Mouse (Mus musculus) bone marrow macrophage, adult 2 months (primary cell): ENCODE data around the gene Dock4.

Experiments
- CTCF ChIP-seq: IDR thresholded peaks from 2 replicates; pipeline ENCODE4 v1.5.1; 2012; ENCODE audit warnings: low read depth, mild to moderate bottlenecking, low read length, moderate library complexity
- POLR2A ChIP-seq: IDR thresholded peaks from 2 replicates; pipeline ENCODE4 v1.6.1; 2012; ENCODE audit warnings: mild to moderate bottlenecking, low read depth, low read length, borderline replicate concordance

DNA sequence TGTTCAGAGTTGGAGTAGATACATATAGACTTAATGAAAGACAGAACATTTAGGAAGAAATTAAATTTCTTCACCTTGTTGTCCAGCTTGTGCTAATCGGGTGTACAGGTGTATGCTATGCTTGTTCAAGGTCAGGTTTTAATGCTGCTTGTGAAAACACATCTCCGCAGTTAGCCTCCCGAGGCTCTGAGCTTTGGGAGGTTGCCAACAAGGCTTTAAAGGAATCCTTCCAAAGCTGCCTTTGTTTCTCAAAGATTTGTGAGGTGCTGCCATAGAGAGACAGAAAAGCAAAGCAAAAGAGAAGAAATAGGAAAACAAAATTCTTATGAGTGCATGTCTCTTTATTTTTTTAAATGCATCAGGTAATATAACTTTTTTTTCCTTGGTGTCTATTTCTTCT is 57.8 kb downstream of the Dock4 start:
- no peak for TF ChIP-seq POLR2A
- no peak for TF ChIP-seq CTCF
